Mouse (Mus musculus): ENCODE measurements at regions not wholly inside any gene's neighbourhood (a gene's known extent, or its start where the extent isn't known, plus 50 kb on each side); places are given as distances from the start of the nearest gene placed in this dataset.

- Histone ChIP-seq H3K27me3 (ENCODE audit: control insufficient read depth, insufficient read depth, low read length) (no peaks in the 10 kb centered on the region), H3K36me3 (replicated peaks; ENCODE audit: control insufficient read depth, insufficient read depth, low read length) (no peaks in the 10 kb centered on the region), H3K4me3 (ENCODE audit: low read depth, low read length) (no peak overlapping the region), H3K9me3 (replicated peaks; ENCODE audit: control insufficient read depth, low read length) (no peaks in the 10 kb centered on the region), H3K9ac (replicated peaks; ENCODE audit: low read depth, low read length) (no peak overlapping the region), H3K27ac (ENCODE audit: low read depth) (no peak overlapping the region), H3K4me2 (ENCODE audit: low read depth, low read length) (no peak overlapping the region), H3K4me1 (ENCODE audit: control insufficient read depth, insufficient read depth) (peaks cover 11% of the 10 kb centered on the region)
- ATAC-seq (ENCODE audit: insufficient read depth, low read depth) = peak; percentile 70
- no peak for DNase-seq (ENCODE audit: low spot score)
- TF ChIP-seq EP300 (IDR thresholded peaks at IDR 0.05; ENCODE audit: low read depth) (no peak), CTCF (IDR thresholded peaks at IDR 0.05; ENCODE audit: low read depth) (no peak)
- 55% methylated on average over 13 of the region's 13 CpGs for WGBS
Measured at GRCm38 (mm10) chr6:91619735-91620732, 63.8 kb upstream of the Slc6a6 start.

GRCm38 (mm10) chr6:91621437-91621836 is 62.4 kb upstream of the Slc6a6 start:
- 0 out of 2 replicates have a peak, but pooled peaks cover 3% of the 10 kb centered on the region for H3K9me3 ChIP-seq (replicated peaks; ENCODE audit: control insufficient read depth, low read length)
- 89% methylated on average over 3 of the region's 3 CpGs for WGBS
- no peaks in the 10 kb centered on the region for H3K27me3 ChIP-seq (ENCODE audit: control insufficient read depth, insufficient read depth, low read length)

DNA sequence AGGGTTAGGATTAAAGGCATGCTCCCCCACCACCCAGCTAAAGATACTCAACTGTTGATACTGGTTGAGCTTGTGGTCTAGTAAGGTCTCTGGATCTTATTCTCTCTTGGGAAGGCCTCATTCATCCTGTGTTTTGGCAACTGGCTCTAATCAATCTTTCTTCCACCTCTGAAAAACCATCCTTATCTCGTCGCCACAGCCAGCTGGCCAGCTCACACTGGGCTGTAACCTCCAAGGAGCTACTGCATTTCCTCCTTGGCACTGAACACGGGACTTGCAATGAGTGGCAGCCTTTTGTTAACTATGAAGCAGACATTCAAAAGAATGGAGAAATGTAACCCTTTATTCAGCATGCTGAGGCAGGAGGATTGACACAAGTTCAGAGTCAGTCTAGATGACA is 61.4 kb upstream of the Slc6a6 start:
- no peak overlapping the region for H3K27ac ChIP-seq (ENCODE audit: low read depth)
- no peak overlapping the region for H3K9ac ChIP-seq (replicated peaks; ENCODE audit: low read depth, low read length)
- WGBS = 39% methylated on average over 3 of the region's 3 CpGs
- H3K4me2 ChIP-seq (ENCODE audit: low read depth, low read length) = no peak overlapping the region
- no peaks in the 10 kb centered on the region for H3K27me3 ChIP-seq (ENCODE audit: control insufficient read depth, insufficient read depth, low read length)
- no peak for DNase-seq (ENCODE audit: low spot score)
- ATAC-seq (ENCODE audit: insufficient read depth, low read depth) = no peak
- H3K4me1 ChIP-seq (ENCODE audit: control insufficient read depth, insufficient read depth) = peaks cover 9% of the 10 kb centered on the region
- H3K36me3 ChIP-seq (replicated peaks; ENCODE audit: control insufficient read depth, insufficient read depth, low read length) = no peaks in the 10 kb centered on the region
- H3K4me3 ChIP-seq (ENCODE audit: low read depth, low read length) = no peak overlapping the region
- TF ChIP-seq EP300 (IDR thresholded peaks at IDR 0.05; ENCODE audit: low read depth) (no peak), CTCF (IDR thresholded peaks at IDR 0.05; ENCODE audit: low read depth) (no peak)
- H3K9me3 ChIP-seq (replicated peaks; ENCODE audit: control insufficient read depth, low read length) = 0 out of 2 replicates have a peak, but pooled peaks cover 3% of the 10 kb centered on the region

More at GRCm38 (mm10) chr6:91621437-91621836, 62.4 kb upstream of the Slc6a6 start:
- H3K4me1 ChIP-seq (ENCODE audit: control insufficient read depth, insufficient read depth) = peaks cover 11% of the 10 kb centered on the region
- no peak overlapping the region for H3K4me3 ChIP-seq (ENCODE audit: low read depth, low read length)
- DNase-seq (ENCODE audit: low spot score) = no peak
- no peak overlapping the region for H3K4me2 ChIP-seq (ENCODE audit: low read depth, low read length)
- TF ChIP-seq CTCF (IDR thresholded peaks at IDR 0.05; ENCODE audit: low read depth) (no peak), EP300 (IDR thresholded peaks at IDR 0.05; ENCODE audit: low read depth) (no peak)
- H3K27ac ChIP-seq (ENCODE audit: low read depth) = no peak overlapping the region
- no peak overlapping the region for H3K9ac ChIP-seq (replicated peaks; ENCODE audit: low read depth, low read length)
- H3K36me3 ChIP-seq (replicated peaks; ENCODE audit: control insufficient read depth, insufficient read depth, low read length) = no peaks in the 10 kb centered on the region
- ATAC-seq (ENCODE audit: insufficient read depth, low read depth) = no peak

DNA sequence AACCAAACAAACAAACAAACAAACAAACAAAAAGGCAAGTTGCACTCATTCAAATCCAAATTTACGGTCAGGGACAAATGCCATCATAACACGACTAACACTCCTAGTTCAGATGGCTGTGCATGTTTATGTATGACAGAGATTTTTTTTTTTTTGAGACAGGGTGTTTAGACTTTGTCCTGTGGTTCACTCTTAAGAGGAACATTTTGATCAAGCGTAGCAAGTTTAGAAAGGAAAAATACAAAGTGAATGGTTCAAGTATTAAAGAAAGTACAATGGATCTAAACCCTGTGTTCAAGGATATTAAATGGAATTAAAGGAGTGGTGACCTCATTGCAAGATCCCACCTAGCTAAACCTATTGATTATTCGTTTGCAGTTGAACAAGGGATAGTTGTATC is 60.2 kb upstream of the Slc6a6 start:
- H3K27me3 ChIP-seq (ENCODE audit: control insufficient read depth, insufficient read depth, low read length) = no peaks in the 10 kb centered on the region
- no peak overlapping the region for H3K9ac ChIP-seq (replicated peaks; ENCODE audit: low read depth, low read length)
- no peak for ATAC-seq (ENCODE audit: insufficient read depth, low read depth)
- DNase-seq (ENCODE audit: low spot score) = no peak
- no peaks in the 10 kb centered on the region for H3K36me3 ChIP-seq (replicated peaks; ENCODE audit: control insufficient read depth, insufficient read depth, low read length)
- no peak overlapping the region for H3K4me3 ChIP-seq (ENCODE audit: low read depth, low read length)
- WGBS = 89% methylated on average over 4 of the region's 4 CpGs
- H3K9me3 ChIP-seq (replicated peaks; ENCODE audit: control insufficient read depth, low read length) = 0 out of 2 replicates have a peak, but pooled peaks cover 3% of the 10 kb centered on the region
- H3K27ac ChIP-seq (ENCODE audit: low read depth) = no peak overlapping the region
- H3K4me1 ChIP-seq (ENCODE audit: control insufficient read depth, insufficient read depth) = 0 out of 2 replicates have a peak, but pooled peaks cover 5% of the 10 kb centered on the region
- H3K4me2 ChIP-seq (ENCODE audit: low read depth, low read length) = no peak overlapping the region
- TF ChIP-seq CTCF (IDR thresholded peaks at IDR 0.05; ENCODE audit: low read depth) (no peak), EP300 (IDR thresholded peaks at IDR 0.05; ENCODE audit: low read depth) (no peak)

GRCm38 (mm10) chr6:91629230-91629629 is 54.6 kb upstream of the Slc6a6 start:
- H3K27ac ChIP-seq (ENCODE audit: low read depth) = no peak overlapping the region
- no peak for DNase-seq (ENCODE audit: low spot score)
- H3K9ac ChIP-seq (replicated peaks; ENCODE audit: low read depth, low read length) = no peak overlapping the region
- H3K4me1 ChIP-seq (ENCODE audit: control insufficient read depth, insufficient read depth) = no peaks in the 10 kb centered on the region
- no peak for TF ChIP-seq EP300 (IDR thresholded peaks at IDR 0.05; ENCODE audit: low read depth)
- no peak for TF ChIP-seq CTCF (IDR thresholded peaks at IDR 0.05; ENCODE audit: low read depth)
- WGBS = 80% methylated on average over 4 of the region's 4 CpGs
- no peak overlapping the region for H3K4me3 ChIP-seq (ENCODE audit: low read depth, low read length)
- no peak overlapping the region for H3K4me2 ChIP-seq (ENCODE audit: low read depth, low read length)
- 0 out of 2 replicates have a peak, but pooled peaks cover 3% of the 10 kb centered on the region for H3K9me3 ChIP-seq (replicated peaks; ENCODE audit: control insufficient read depth, low read length)
- H3K36me3 ChIP-seq (replicated peaks; ENCODE audit: control insufficient read depth, insufficient read depth, low read length) = no peaks in the 10 kb centered on the region
- ATAC-seq (ENCODE audit: insufficient read depth, low read depth) = no peak
- H3K27me3 ChIP-seq (ENCODE audit: control insufficient read depth, insufficient read depth, low read length) = peaks cover 6% of the 10 kb centered on the region; the same call in 1 of the 2 replicates
